Mouse (Mus musculus) kidney, embryonic 15.5 days (tissue): ENCODE results near the gene Tcf21. TPM values are rescaled to one million over a fixed set of nuclear protein-coding genes. Genes with fewer than 3 reads are reported as not detected.

Source experiments
- polyA plus RNA-seq: library from polyadenylated mRNA; unstranded; fragments of >200 nt; fragmentation: Nextera tagmentation; extraction: Ambion mirVana; gene quantifications from 2 replicates; pipeline ENCODE4 v1.2.1, GENCODE M21; 2015

Tcf21 gene
- polyA plus RNA-seq, 1 experiment from 2014 or later, result 325 TPM

Other genes with a start within 250 kb of the Tcf21 start
- gene Slc2a12, start 175.2 kb downstream of the Tcf21 start, polyA plus RNA-seq, result 1.9 and 2.9 TPM in 2 replicates
- 74.5 and 75.7 TPM in 2 replicates for gene Tbpl1, start 88.2 kb downstream of the Tcf21 start, polyA plus RNA-seq